Mouse (Mus musculus) CH12.LX (cell line): ENCODE results near the gene Tecta. TPM values are rescaled to one million over a fixed set of nuclear protein-coding genes. Genes with fewer than 3 reads are reported as not detected.

Source experiments
- DNase-seq: peaks from one replicate; pipeline ENCODE4 v3.0.0-alpha.2; 2013; ENCODE audit errors: extremely low read depth
- H3K27ac ChIP-seq: 2 replicates; pipeline ENCODE4 v1.5.1; 2012; ENCODE audit warnings: low read depth, mild to moderate bottlenecking, control low read depth, moderate library complexity; ENCODE audit not compliant: insufficient read depth
- H3K27me3 ChIP-seq: replicated peaks from 2 replicates; pipeline ENCODE3; 2012; ENCODE audit warnings: inconsistent platforms
- H3K36me3 ChIP-seq, 2 experiments: replicated peaks in 1 of 2; 2 replicates each; pipeline versions ENCODE3 to v1.6.1; 2012; ENCODE audit warnings: inconsistent platforms in 1 of 2, low read length in 1 of 2, mild to moderate bottlenecking in 1 of 2, mixed read lengths in 1 of 2, moderate library complexity in 1 of 2; ENCODE audit not compliant: control insufficient read depth in 1 of 2, insufficient read depth in 1 of 2
- H3K4me1 ChIP-seq, 2 experiments: 2 replicates each; pipeline ENCODE4 v1.6.1; 2012; ENCODE audit warnings: inconsistent platforms in 1 of 2, moderate library complexity in 1 of 2; ENCODE audit not compliant: insufficient read depth in 2 of 2, control insufficient read depth in 1 of 2
- H3K4me2 ChIP-seq: 2 replicates; pipeline ENCODE4 v1.6.1; 2012; ENCODE audit warnings: low read depth, mild to moderate bottlenecking, control low read depth; ENCODE audit not compliant: poor library complexity, insufficient read depth, severe bottlenecking
- H3K4me3 ChIP-seq, 3 experiments: fragments of 150-350 bp in 1 of 3; sonication (generic) in 1 of 3; replicated peaks in 1 of 3; 2 replicates each; pipeline versions ENCODE3 to v1.5.1; 2011 to 2012; ENCODE audit warnings: low read depth in 2 of 3, low read length in 2 of 3, mild to moderate bottlenecking in 2 of 3, moderate library complexity in 2 of 3, control low read depth in 1 of 3, improper control_type of control experiment in 1 of 3, inconsistent platforms in 1 of 3, mixed read lengths in 1 of 3; ENCODE audit not compliant: poor library complexity in 1 of 3
- H3K79me2 ChIP-seq: replicated peaks from 2 replicates; pipeline ENCODE4 v1.6.1; 2012; ENCODE audit warnings: mild to moderate bottlenecking, moderate library complexity; ENCODE audit not compliant: control insufficient read depth, poor library complexity, insufficient read depth, severe bottlenecking; ENCODE audit errors: extremely low read depth
- H3K9ac ChIP-seq: 2 replicates; pipeline ENCODE4 v1.6.1; 2012; ENCODE audit warnings: low read depth, mild to moderate bottlenecking, control low read depth, moderate library complexity; ENCODE audit not compliant: insufficient read depth
- H3K9me3 ChIP-seq: replicated peaks from 2 replicates; pipeline ENCODE3; 2012; ENCODE audit warnings: low read length, inconsistent platforms, mixed read lengths
- CHD1 ChIP-seq: IDR thresholded peaks from 2 replicates; pipeline ENCODE4 v1.6.1; 2012; ENCODE audit warnings: low read depth, low read length, improper control_type of control experiment, inconsistent platforms
- CTCF ChIP-seq, 2 experiments: IDR thresholded peaks in 1 of 2; conservative IDR thresholded peaks in 1 of 2; 2 replicates each; pipeline ENCODE4 v1.5.1; 2011 to 2012; ENCODE audit warnings: low read depth in 2 of 2, low read length in 2 of 2, improper control_type of control experiment in 1 of 2, inconsistent platforms in 1 of 2, mild to moderate bottlenecking in 1 of 2, moderate library complexity in 1 of 2
- E2F4 ChIP-seq: IDR thresholded peaks from 2 replicates; pipeline ENCODE4 v1.6.1; 2011; ENCODE audit warnings: low read depth, low read length, improper control_type of control experiment; ENCODE audit not compliant: insufficient replicate concordance
- ETS1 ChIP-seq: conservative IDR thresholded peaks from 2 replicates; pipeline ENCODE4 v1.6.1; 2012; ENCODE audit warnings: low read depth, mild to moderate bottlenecking, inconsistent platforms, low read length, improper control_type of control experiment, moderate library complexity
- HCFC1 ChIP-seq: IDR thresholded peaks from 2 replicates; pipeline ENCODE4 v1.6.1; 2012; ENCODE audit warnings: low read depth, mild to moderate bottlenecking, inconsistent platforms, low read length, improper control_type of control experiment
- JUN ChIP-seq: IDR thresholded peaks from 2 replicates; pipeline ENCODE4 v1.6.1; 2011; ENCODE audit warnings: low read depth, mild to moderate bottlenecking, low read length, improper control_type of control experiment, moderate library complexity; ENCODE audit not compliant: insufficient read depth
- MAZ ChIP-seq: IDR thresholded peaks from 2 replicates; pipeline ENCODE4 v1.6.1; 2012; ENCODE audit warnings: low read depth, mild to moderate bottlenecking, inconsistent platforms, low read length, improper control_type of control experiment, moderate library complexity
- MYC ChIP-seq: IDR thresholded peaks from 2 replicates; pipeline ENCODE4 v1.6.1; 2011; ENCODE audit warnings: low read depth, mild to moderate bottlenecking, improper control_type of control experiment, low read length
- NRF1 ChIP-seq: IDR thresholded peaks from 2 replicates; pipeline ENCODE4 v1.6.1; 2014; ENCODE audit warnings: low read depth, mild to moderate bottlenecking, inconsistent platforms, low read length, improper control_type of control experiment, moderate library complexity
- POLR2A ChIP-seq: IDR thresholded peaks from 2 replicates; pipeline ENCODE4 v1.6.1; 2011; ENCODE audit warnings: low read depth, mild to moderate bottlenecking, improper control_type of control experiment, low read length
- SIN3A ChIP-seq: IDR thresholded peaks from 2 replicates; pipeline ENCODE4 v1.6.1; 2012; ENCODE audit warnings: low read length, improper control_type of control experiment, inconsistent platforms
- SMC3 ChIP-seq: IDR thresholded peaks from 2 replicates; pipeline ENCODE4 v1.6.1; 2011; ENCODE audit warnings: low read depth, low read length, improper control_type of control experiment
- TBP ChIP-seq: conservative IDR thresholded peaks from 2 replicates; pipeline ENCODE4 v1.6.1; 2011; ENCODE audit warnings: low read depth, low read length, improper control_type of control experiment
- TCF12 ChIP-seq: IDR thresholded peaks from 2 replicates; pipeline ENCODE4 v1.6.1; 2014; ENCODE audit warnings: low read depth, mild to moderate bottlenecking, inconsistent platforms, low read length, improper control_type of control experiment
- UBTF ChIP-seq: IDR thresholded peaks from 2 replicates; pipeline ENCODE4 v1.6.1; 2012; ENCODE audit warnings: low read depth, mild to moderate bottlenecking, inconsistent platforms, low read length, improper control_type of control experiment, moderate library complexity
- USF2 ChIP-seq: conservative IDR thresholded peaks from 2 replicates; pipeline ENCODE4 v1.6.1; 2011; ENCODE audit warnings: low read depth, low read length, improper control_type of control experiment
- ZC3H11A ChIP-seq: IDR thresholded peaks from 2 replicates; pipeline ENCODE4 v1.6.1; 2012; ENCODE audit warnings: low read depth, mild to moderate bottlenecking, inconsistent platforms, low read length, improper control_type of control experiment
- ZKSCAN1 ChIP-seq: IDR thresholded peaks from 2 replicates; pipeline ENCODE4 v1.6.1; 2012; ENCODE audit warnings: low read depth, inconsistent platforms, low read length, improper control_type of control experiment, borderline replicate concordance
- dilution Hi-C: fragments of 300-500 bp; cut with MboI; formaldehyde crosslinking; loops from 2 replicates; pipeline ENCODE4 v1.14.3; 2020; ENCODE audit warnings: low sequenced_read_pairs; ENCODE audit not compliant: extremely low pct_unique_long_range_greater_than_20kb, extremely low pct_ligation_motif_present
- in situ Hi-C: fragments of 300-500 bp; cut with MboI; formaldehyde crosslinking; loops from 3 replicates; pipeline ENCODE4 v1.14.3; 2019; ENCODE audit warnings: low sequenced_read_pairs, low pct_ligation_motif_present, low pct_unique_long_range_greater_than_20kb, mixed read lengths
- polyA plus RNA-seq: library from polyadenylated mRNA; unstranded; fragments of >175 nt; gene quantifications from 2 replicates; pipeline ENCODE4 v1.2.1, GENCODE M21; 2012; ENCODE audit warnings: low read depth; ENCODE audit not compliant: insufficient read length
- total RNA-seq, 2 experiments: library from RNA; depleted of rRNA; stranded (reverse); fragments of 300-350 nt in 1 of 2; fragments of >200 nt in 1 of 2; gene quantifications; 2 replicates each; pipeline ENCODE4 v1.2.3; 2012 to 2014

Tecta gene
- total and polyA plus RNA-seq, 3 experiments, result 0.04 to 0.09 TPM; not detected in 1

GRCm38 (mm10) chr9:42324640-42325394 lies 74.9 kb downstream of the Tecta start:
- Histone ChIP-seq H3K79me2 (no peaks in the 10 kb centered on the region), H3K4me2 (no peak overlapping the region), H3K36me3 (no peaks in the 10 kb centered on the region), H3K9ac (no peak overlapping the region), H3K27me3 (peaks cover 4% of the 10 kb centered on the region), H3K27ac (no peak overlapping the region), H3K4me3 (no peak overlapping the region), H3K4me1 (no peaks in the 10 kb centered on the region), H3K9me3 (peaks cover 3% of the 10 kb centered on the region)
- dilution Hi-C loops (no loop called here), in situ Hi-C loops (loop anchor here (25.0 kb wide), 1 partner anchor 612 kb away; the partner anchor contains the start of gene Grik4)
- no peak for DNase-seq
- peak in 1 of 2 experiments; percentile 22; a peak in 1 of 4 replicates for TF ChIP-seq CTCF (conservative IDR thresholded peaks at IDR 0.05 in 1 of 2, IDR thresholded peaks at IDR 0.05 in 1 of 2; ENCODE audit: low read depth in 2 of 2, low read length in 2 of 2)
- TF ChIP-seq HCFC1, result no peak

GRCm38 (mm10) chr9:42323238-42323637 lies 76.5 kb downstream of the Tecta start:
- Histone ChIP-seq H3K4me1 (no peaks in the 10 kb centered on the region), H3K9me3 (peaks cover 3% of the 10 kb centered on the region), H3K27ac (no peak overlapping the region), H3K79me2 (no peaks in the 10 kb centered on the region), H3K4me3 (no peak overlapping the region), H3K36me3 (no peaks in the 10 kb centered on the region), H3K4me2 (no peak overlapping the region), H3K27me3 (peaks cover 2% of the 10 kb centered on the region), H3K9ac (no peak overlapping the region)
- TF ChIP-seq ZC3H11A (no peak), USF2 (no peak), ETS1 (no peak), SIN3A (no peak), UBTF (no peak), SMC3 (no peak), ZKSCAN1 (no peak), E2F4 (no peak), MYC (no peak)
- in situ Hi-C loops, result no loop called here
- dilution Hi-C loops, result no loop called here
- no peak for DNase-seq

- dilution Hi-C loops (no loop called here), in situ Hi-C loops (no loop called here)
Measured at GRCm38 (mm10) chr9:42321442-42321841, 78.3 kb downstream of the Tecta start.

More at GRCm38 (mm10) chr9:42321442-42321841, 78.3 kb downstream of the Tecta start:
- Histone ChIP-seq H3K9ac (no peak overlapping the region), H3K27me3 (no peaks in the 10 kb centered on the region), H3K4me3 (no peak overlapping the region), H3K4me2 (no peak overlapping the region), H3K36me3 (no peaks in the 10 kb centered on the region), H3K4me1 (no peaks in the 10 kb centered on the region), H3K9me3 (peaks cover 3% of the 10 kb centered on the region), H3K79me2 (no peaks in the 10 kb centered on the region), H3K27ac (no peak overlapping the region)
- no peak for DNase-seq
- TF ChIP-seq CHD1, result no peak
- no peak for TF ChIP-seq MAZ
- TF ChIP-seq NRF1, result no peak
- TF ChIP-seq TBP, result no peak
- no peak for TF ChIP-seq POLR2A
- TF ChIP-seq JUN, result no peak
- TF ChIP-seq TCF12, result no peak
- TF ChIP-seq SMC3, result no peak
